Mouse (Mus musculus) left cerebral cortex, adult 9 months (tissue): Measurements from ENCODE around the gene Smim10l1.

Experiments used
- DNase-seq, 2 experiments: peaks; one replicate each; pipeline ENCODE4 v3.0.0; 2022; ENCODE audit warnings: low spot score in 2 of 2

Smim10l1 gene

GRCm38 (mm10) chr6:133104609-133104921 lies at the start of gene Smim10l1:
Gene Smim10l1 (plus strand): TSS chr6:133104909.
- no peak for DNase-seq

DNA sequence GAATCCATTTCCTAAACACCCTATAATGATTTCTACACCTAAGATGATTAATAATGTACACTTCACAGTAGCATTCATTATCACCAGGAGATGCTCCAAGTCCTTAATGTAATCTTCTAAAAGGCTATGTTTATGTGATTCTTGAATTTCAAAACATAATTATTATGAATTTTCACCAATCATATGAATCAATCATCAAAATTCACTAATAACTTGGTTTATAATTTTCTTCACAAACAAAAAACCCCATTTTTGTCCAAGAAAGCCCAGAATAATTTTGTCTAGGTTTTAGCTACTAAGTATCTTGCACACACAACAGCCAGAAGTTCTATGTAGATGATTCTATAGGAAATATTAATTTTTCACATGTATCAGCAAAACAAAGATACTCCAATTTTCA lies 49.0 kb upstream of the Smim10l1 start, which contains the start of gene Tas2r140:
Gene Tas2r140 (minus strand): TSS at position 101 of the 400 bp plus-strand sequence.
- DNase-seq: no peak

GRCm38 (mm10) chr6:133092226-133092625 lies 12.5 kb upstream of the Smim10l1 start:
- no peak for DNase-seq

- no peak for DNase-seq
These were observed 2.3 kb upstream of the Smim10l1 start for GRCm38 (mm10) chr6:133102430-133102829.

DNA sequence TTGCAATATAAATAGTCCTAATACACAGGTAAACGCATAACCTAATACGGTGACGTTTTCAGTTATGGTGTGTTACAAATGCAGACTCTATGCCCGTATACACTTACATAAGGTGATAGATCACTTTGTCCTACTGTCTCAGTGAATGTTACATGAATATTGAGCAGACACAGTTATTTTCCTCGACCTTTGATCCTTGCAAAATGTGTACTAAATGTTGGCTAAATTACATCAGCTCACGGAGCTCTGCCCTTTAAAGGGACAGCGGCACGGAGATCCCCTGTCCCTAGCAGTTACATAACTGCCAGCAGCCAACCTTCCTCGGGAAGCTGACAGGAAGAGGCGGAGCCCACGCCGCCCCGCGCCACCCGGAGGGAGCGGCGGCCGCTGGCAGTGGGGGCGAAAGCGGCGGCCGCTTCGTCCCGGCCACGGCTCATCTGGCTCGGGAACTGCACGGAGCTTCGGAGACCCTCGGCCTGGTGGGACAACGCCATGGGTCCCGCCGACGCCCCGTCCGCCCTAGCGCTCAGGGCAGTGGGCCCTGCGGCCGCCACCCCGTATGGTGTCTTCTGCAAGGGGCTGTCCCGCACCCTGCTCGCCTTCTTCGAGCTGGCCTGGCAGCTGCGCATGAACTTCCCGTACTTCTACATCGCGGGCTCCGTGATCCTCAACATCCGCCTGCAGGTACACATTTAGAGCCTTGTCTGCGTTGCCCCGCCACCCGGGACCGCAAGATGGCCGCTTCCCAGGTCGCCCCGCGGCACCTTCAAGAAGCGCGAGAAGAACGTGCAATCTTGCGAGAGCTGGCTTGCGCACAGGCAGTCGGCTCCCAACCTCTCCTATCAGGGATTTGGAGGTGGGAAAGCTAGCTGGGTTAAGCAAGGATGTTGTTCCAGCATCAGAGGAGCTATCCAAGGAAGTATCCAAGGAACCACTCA lies 482 bp downstream of the Smim10l1 start:
- peak; percentile 71 to 90 for DNase-seq
